Mouse (Mus musculus): ENCODE results near the gene Cdh4.

Gene Cdh4

GRCm38 (mm10) chr2:179538535-179538934, 96.3 kb downstream of the Cdh4 start:
- no peak for DNase-seq (ENCODE audit: low read depth, low spot score)

- DNase-seq (ENCODE audit: low read depth, low spot score): no peak
Measured at GRCm38 (mm10) chr2:179539532-179540245, 97.5 kb downstream of the Cdh4 start.

- no peak for DNase-seq (ENCODE audit: low read depth, low spot score)
Measured at GRCm38 (mm10) chr2:179541096-179541495, 98.9 kb downstream of the Cdh4 start.

GRCm38 (mm10) chr2:179547627-179548026, 105.4 kb downstream of the Cdh4 start:
- DNase-seq (ENCODE audit: low read depth, low spot score): no peak

- no peak for DNase-seq (ENCODE audit: low read depth, low spot score)
Measured at GRCm38 (mm10) chr2:179555928-179556327, 113.7 kb downstream of the Cdh4 start.

- no peak for DNase-seq (ENCODE audit: low read depth, low spot score)
Measured at GRCm38 (mm10) chr2:179562350-179562749, 120.1 kb downstream of the Cdh4 start.

- no peak for DNase-seq (ENCODE audit: low read depth, low spot score)
Measured at GRCm38 (mm10) chr2:179565611-179566010, 123.4 kb downstream of the Cdh4 start.

GRCm38 (mm10) chr2:179567886-179568285, 125.7 kb downstream of the Cdh4 start:
- no peak for DNase-seq (ENCODE audit: low read depth, low spot score)

- DNase-seq (ENCODE audit: low read depth, low spot score): no peak
Measured at GRCm38 (mm10) chr2:179569171-179569570, 126.9 kb downstream of the Cdh4 start.

GRCm38 (mm10) chr2:179571175-179571769, 129.0 kb downstream of the Cdh4 start:
- no peak for DNase-seq (ENCODE audit: low read depth, low spot score)

GRCm38 (mm10) chr2:179573331-179573730, 131.1 kb downstream of the Cdh4 start:
- DNase-seq (ENCODE audit: low read depth, low spot score): no peak

GRCm38 (mm10) chr2:179573786-179574185, 131.6 kb downstream of the Cdh4 start:
- DNase-seq (ENCODE audit: low read depth, low spot score): no peak

GRCm38 (mm10) chr2:179575585-179575984, 133.4 kb downstream of the Cdh4 start:
- DNase-seq (ENCODE audit: low read depth, low spot score): no peak

- no peak for DNase-seq (ENCODE audit: low read depth, low spot score)
Measured at GRCm38 (mm10) chr2:179576221-179576620, 134.0 kb downstream of the Cdh4 start.

GRCm38 (mm10) chr2:179578329-179578728, 136.1 kb downstream of the Cdh4 start:
- no peak for DNase-seq (ENCODE audit: low read depth, low spot score)

GRCm38 (mm10) chr2:179578842-179579241, 136.6 kb downstream of the Cdh4 start:
- DNase-seq (ENCODE audit: low read depth, low spot score): no peak

- DNase-seq (ENCODE audit: low read depth, low spot score): no peak
Measured at GRCm38 (mm10) chr2:179580415-179580814, 138.2 kb downstream of the Cdh4 start.

- no peak for DNase-seq (ENCODE audit: low read depth, low spot score)
Measured at GRCm38 (mm10) chr2:179581058-179581457, 138.8 kb downstream of the Cdh4 start.

GRCm38 (mm10) chr2:179582966-179583365, 140.7 kb downstream of the Cdh4 start:
- DNase-seq (ENCODE audit: low read depth, low spot score): no peak

GRCm38 (mm10) chr2:179584672-179585071, 142.4 kb downstream of the Cdh4 start:
- DNase-seq (ENCODE audit: low read depth, low spot score): no peak

- no peak for DNase-seq (ENCODE audit: low read depth, low spot score)
Measured at GRCm38 (mm10) chr2:179586436-179586835, 144.2 kb downstream of the Cdh4 start.

GRCm38 (mm10) chr2:179587069-179587468, 144.8 kb downstream of the Cdh4 start:
- no peak for DNase-seq (ENCODE audit: low read depth, low spot score)

GRCm38 (mm10) chr2:179591661-179592060, 149.4 kb downstream of the Cdh4 start:
- DNase-seq (ENCODE audit: low read depth, low spot score): no peak

All from c-Kit-negative CD71-positive TER-119-positive erythroid progenitor cells, embryonic 14.5 days (primary cell).